Mouse (Mus musculus) right cerebral cortex, postnatal 14 days (tissue): ENCODE data around the gene Mcam.
A peak's percentile ranks its signal among the peaks of the same experiment; 100 is the strongest.

Source experiments
- DNase-seq: peaks from one replicate; pipeline ENCODE4 v3.0.0; 2022

Mcam gene

DNA sequence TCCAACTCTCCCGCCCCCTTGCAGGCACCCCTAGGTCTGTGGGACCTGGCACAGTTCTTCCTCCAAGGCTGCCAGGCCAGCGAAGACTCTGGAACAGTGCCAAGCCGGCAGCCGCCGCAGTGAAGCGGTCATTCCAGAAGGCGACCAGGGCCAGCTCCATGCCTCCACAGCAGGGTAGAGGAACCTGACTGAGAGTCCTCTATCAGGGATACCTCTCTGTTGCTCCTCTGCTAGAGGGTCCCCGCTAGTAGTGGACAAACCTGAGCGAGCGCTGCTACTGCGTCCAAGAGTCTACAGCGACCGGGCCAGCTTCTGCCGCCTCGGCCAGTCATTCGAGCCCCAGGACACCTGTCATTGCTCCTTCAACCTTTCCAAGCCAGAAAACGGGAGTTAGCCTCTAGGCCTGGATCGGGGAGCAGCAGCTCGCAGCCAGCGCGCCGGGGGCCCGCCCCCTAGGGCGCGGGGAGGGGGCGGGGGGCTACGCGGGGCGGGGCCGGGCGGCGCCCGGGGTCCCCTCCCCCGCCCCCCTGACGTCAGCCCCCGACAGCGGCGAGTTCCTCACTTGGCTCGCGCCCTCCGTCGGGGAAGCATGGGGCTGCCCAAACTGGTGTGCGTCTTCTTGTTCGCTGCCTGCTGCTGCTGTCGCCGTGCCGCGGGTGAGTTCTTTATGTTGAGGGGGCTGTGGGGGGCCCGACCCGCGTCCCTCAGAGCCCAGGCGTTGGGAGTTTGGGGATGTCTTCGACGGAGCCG is at the start of gene Mcam:
Mcam (plus strand) TSS at position 369 of the 750 bp plus-strand sequence.
- DNase-seq, result peak; percentile 63

DNA sequence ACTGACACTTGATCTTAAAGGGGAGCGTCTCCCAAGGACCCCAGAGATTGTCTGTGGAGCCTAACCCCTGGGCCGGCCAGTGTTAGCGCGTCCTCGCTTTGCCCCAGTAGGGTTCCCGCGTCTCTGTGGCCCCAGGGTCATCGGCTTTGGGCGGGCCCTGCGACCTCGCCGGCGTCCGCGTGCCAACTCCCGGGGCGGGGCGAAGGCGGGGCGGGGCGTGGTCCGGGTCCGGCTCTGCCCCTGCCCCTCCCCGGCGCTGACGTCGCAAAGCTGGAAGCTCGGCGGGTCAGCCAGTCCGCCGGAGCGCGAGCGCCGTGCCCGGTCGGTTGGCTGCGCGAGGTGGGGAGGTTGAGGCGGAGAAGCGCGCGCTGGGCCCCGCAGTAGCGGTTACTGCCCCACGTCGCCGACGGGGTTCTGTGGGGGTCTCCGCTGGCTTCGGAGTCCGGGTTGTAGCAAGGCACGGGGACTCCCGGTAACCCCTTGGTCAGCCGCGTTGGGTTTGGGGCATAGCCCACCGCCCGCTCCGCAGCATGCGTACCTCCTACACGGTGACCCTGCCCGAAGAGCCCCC is 49.5 kb upstream of the Mcam start:
- peak; percentile 91 for DNase-seq

DNA sequence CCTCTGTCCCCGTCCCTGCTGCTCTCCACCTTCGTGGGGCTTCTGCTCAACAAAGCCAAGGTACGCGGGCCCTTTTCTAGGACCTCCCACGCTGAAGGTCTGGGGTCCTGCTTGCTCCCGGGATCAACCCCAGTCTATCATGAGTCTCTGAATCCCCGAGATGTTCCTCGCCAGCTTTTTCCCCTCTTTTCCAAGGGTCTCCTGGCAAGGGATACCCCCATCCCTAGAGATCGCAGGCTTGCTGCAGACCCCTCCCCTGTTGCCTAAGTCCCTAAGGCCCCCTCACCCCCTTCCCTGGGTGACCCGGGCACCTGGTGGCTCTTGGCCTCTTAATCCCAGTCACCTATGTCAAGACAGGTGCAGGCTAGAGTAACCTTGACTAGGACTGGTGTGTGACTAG is 49.0 kb upstream of the Mcam start:
- DNase-seq, result no peak

DNA sequence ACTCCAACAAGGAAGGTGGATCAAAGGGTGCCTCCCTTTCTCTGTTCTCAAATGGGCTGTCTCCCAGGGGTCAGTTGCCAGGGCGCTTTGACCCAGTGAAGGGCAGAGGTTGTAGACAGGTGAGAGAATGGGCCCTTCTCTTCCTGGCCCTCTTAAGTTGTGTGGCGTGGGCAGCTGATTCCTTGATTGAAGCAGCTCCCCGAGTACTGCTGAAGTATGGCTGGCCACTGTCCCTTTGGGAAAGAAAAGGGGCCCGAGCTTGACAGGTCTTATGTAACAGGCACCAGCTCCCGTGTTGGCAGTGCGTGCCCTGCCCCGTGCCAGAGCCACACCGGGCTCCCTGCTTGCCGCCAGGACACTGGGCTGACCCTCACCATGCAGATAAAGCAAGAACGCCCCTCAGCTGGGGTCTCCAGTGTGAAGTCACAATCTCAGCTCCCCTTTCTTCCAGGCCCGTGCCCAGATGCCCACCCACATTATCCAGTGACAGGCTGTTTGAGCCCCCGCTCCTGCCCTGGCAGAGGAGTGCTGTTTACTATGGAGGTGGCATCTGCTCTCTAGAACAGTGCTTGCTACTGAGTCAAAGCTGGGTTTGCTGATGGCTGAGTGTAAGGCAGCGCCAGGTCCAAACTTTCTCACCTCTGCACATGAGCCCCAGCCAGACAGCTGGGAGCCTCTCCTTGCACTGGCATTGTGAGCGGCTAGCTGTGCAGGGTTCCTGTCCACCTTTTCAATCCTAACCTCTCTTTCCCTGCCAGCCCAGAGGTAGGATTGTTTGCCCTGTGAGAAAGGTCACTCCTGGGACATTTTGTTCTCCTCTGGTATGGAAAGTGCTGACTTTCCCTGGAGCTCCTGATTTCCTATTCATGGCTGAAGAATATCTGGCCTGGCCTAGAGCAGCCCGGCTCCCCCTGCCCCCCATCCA is 48.3 kb upstream of the Mcam start:
- no peak for DNase-seq

DNA sequence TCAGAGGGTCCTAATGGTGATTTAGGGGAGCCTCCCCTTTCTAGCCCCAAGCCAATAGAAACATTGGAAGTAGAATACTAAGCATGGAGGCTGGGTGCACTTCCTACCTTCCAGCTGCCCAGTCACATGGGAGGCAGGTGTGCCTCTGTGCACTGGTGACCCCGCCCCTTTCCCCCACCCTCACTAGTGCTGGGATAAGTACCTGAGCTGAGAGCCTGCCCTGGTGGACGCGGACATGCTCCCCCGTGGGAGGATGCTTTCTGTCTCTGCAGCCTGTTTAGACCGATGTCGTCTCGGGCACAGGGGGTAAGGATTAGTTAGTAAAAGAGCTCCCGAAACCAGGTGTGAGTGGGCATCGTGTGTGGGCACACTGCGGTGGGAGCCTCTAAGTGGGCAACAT is 47.3 kb upstream of the Mcam start:
- no peak for DNase-seq

DNA sequence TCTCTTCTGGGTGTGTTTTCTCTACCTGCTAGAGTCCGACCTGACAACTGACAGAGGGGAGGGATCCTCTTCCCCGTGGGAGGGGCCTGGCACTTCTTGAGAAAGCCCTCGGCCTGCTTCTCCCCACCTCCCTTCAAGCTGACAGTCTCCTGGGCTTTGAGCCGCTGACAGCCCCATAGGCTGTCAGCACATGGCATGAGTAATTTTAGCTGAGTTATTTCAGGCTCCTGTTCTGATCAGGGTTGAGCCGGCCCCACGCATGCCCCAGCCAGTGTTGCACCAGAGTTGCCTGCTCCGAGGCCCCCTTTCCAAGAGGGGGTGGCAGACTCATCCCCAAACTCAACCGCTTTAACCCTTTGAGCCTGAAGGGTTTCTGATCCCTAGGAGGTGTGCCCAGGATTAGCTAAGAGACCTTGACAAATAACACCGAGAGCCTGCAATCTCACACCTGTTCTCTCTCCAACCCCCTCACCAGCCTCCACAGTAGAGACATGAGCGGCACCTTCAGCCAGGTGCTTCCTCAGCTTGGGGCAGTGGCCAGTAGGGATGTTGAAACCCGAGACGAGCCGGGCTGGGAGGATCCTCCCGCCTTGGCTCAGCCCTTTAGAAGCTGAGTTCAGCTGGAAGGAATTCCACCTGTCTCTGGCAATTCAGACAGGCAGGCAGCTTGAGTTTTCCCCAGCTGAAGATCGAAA is 46.4 kb upstream of the Mcam start:
- DNase-seq, result peak; percentile 63

DNA sequence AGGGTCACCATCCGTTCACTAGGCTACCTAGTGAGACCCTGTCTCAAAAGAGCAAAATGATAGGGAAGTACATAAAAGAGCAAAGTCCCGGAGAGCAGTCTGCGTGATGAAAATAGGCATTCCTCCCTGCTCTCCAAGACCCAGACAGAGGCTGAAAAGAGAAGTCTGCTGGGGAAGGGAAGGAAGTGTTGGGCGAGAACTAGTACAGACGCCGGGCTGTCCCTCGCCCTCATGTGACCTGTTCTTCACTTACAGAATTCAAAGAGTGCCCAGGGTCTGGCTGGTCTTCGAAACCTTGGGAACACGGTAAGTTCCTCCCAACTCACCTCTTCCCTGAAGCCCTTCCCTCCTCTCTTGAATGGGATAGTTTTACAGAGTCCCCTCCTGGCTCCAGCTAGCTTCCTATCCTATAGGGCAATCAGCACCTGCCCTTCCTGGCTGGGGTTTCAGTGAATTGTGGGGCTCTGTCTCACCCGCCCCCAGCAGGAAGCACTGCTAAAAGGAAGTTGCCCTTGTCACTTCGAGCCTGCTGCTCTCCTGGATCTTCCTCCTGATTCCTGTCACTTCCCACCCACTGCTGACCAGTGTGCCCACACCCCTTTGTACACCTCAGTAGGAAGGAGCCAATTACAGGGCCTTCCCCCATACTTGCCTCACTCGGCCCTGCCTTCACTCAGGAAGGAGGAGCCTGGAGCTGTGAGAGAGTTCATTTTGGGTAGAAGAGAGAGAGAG is 45.2 kb upstream of the Mcam start:
- DNase-seq, result no peak

DNA sequence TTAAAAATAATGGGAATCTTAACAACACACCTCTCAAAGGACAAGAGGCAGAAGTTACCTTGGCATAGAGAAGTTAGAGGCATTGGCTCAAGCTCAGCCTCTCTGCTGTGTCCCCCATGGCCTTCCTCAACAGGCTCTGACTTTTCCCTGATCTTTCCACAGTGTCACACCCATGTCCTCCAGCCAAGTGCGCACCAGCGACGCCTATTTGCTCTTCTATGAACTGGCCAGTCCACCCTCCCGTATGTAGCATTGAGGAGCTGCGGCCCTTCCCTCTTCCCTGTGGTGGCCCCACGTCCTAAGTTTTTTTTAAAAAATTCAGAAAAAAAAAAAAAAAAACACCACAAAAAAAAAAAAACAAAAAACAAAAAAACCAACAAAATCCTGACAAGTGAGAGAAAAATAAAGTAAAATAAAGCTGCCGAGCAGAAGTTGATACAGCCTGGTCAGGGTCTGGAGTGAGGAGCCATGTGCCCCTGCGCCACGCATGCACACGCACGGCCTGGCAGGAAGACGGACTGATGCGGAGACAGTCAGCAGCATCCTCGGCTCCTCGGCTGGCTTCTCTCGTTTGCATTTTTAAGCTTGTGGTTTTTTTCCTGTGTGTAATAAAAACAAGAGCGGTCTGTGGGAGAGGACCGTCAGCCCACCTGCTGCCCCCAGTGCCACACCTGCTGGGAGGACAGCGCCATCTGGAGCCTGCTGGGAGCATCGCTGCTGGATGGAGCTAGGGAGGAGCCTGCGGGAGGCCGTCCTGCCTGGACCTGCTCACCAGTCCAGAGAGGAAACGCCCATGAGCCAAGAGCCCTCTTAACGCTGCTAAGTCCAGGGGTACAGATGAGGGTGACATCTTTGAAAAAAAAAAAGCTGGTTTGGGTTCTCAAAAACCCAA is 40.4 kb upstream of the Mcam start:
- DNase-seq, result peak; percentile 87

DNA sequence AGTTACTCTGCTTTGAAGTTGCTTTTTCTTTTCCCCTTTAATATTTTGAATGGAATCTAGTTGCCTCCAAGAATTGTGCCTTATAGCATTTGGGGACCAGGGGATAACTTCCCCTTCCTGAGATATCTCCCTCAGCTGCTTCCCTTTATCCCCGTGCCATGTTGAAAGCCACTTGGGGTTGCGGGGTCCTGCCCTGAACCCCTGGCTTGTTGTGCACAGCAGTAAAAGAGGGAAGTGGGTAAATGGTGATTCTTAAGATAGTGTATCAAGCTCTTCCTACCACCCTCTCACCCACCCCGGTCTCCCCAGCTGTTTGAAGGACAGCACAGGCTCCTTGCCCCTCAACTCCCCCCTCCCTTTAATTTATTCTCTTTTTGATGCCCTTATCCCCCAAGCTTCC is 39.5 kb upstream of the Mcam start:
- no peak for DNase-seq

DNA sequence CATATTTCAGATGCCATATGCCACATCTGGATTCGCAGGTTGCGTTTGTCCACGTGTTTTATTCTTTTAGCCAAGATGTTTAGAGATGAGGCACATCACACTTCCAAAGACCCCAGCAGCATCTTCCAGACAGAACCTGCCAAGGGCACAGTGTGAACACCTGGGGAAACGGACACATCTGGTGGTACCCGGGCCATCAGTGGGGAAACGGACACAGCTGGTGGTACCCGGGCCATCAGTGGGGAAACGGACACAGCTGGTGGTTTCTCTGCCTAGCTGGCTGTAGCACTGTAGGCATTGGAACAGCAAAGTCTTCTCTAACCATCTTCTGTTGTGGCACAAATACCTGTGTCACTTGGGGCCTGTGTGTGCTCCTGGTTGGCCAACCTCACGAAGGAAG is 38.5 kb upstream of the Mcam start:
- no peak for DNase-seq

DNA sequence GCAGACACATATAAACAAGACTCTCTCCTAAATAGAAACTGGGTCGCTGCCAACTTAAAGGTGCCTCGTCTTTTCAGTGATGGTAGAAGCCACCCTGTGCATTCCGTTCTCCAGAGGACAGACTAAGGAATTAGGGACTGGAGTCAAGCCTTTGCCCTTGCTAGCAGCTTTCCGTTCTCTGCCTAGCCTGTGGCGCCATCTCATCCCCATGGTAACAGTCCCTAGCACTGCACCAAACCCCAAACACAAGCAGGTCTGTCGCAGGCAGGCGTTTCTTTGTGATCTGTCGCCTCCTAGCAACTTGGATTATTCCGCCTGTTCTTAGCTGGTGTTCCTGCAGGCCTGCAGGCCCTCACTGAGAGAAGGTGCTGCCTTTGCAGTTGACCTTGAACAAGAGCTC is 37.7 kb upstream of the Mcam start:
- DNase-seq, result no peak

DNA sequence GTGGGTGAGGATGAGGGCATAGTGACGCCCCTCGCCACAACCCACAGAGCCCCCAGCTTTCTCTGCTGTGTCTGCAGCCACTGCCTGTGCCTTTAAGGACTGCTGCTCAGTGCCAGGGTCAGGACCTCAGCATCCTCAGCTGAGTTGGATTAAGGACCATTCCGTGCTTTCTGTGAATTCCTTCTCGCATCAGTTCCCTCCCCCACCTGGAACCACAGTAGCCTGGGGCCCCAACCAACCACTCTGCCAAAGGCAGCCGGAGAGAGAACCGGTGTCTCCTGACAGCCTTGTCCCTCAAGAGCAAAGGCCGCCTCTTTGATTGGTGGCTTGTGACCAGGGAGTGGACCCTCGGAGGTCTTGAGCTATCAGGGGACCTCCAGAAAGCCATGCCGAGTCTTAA is 32.8 kb upstream of the Mcam start, which contains the start of gene Mfrp:
Mfrp (plus strand) TSS at position 240 of the 400 bp plus-strand sequence.
- DNase-seq, result no peak

DNA sequence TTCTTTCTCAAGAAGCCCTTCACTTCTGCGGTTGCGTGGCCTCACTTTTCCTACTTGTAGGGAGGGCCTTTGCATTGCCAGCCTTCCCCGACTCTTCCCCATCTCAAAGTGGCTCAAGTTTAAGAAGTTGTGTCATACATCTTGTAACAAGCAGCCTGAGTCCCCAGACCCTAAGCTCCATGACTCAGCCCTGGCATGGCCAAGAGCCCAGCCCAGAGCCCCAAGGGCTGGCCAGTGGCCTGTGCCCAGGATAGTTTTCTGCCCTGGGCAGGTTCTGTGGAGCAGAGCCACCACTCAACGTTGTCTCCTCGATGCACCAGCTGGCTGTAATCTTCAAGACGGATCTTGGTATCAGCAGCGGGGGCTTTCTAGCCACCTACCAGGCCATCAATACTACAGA is 29.4 kb upstream of the Mcam start:
- no peak for DNase-seq

DNA sequence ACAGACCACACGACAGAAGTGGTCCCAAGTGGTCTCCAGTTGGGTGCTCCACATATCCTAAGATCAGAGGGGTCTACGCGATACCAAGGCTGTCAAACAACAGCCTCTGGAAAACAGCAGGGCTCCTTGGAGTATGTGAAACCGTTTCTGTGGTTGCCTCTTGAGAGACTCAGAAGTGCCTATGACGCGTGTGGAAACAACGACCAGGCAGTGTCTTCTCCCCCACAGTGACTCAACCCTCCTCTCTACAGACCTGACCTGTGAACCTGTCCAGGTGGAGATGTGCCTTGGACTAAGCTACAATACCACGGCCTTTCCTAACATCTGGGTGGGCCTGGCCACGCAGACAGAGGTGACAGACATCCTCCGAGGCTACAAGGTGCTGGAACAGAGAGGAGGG is 28.5 kb upstream of the Mcam start:
- DNase-seq, result no peak

DNA sequence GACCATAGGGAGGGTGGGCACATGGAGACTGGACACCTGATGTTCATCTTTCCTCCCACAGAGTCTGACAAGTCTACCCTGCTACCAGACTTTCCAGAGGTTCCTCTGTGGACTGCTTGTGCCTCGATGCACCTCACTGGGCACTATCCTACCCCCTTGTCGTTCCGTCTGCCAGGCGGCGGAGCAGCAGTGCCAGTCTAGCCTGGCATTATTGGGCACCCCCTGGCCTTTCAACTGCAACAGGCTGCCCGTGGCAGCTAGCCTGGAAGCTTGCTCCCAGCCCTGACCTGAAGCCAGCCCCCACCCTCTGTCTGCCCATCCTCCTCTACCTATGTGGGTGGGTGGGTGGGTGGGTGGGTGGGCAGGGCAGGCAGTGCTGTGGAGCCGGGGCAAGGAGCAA is 28.1 kb upstream of the Mcam start:
- DNase-seq, result no peak

DNA sequence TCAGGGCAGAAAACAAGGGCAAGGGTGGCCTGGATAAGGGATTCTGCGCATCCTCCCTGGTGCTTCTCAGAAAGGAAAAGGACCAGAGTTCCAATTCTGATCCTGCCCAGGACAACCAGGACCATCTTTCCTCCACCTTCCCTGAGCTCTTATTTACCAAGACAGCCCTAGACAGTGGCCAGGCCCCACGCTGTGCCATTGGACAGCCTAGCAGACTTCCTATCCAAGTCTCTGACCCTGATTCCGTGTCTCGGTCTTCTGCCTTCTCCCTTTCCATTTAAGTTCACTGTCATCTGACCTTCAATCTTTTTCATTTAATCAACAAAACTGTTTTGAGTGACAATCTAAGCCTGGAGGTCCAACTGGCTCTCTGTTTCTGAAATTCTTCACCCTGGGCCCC is 27.7 kb upstream of the Mcam start:
- DNase-seq, result no peak

DNA sequence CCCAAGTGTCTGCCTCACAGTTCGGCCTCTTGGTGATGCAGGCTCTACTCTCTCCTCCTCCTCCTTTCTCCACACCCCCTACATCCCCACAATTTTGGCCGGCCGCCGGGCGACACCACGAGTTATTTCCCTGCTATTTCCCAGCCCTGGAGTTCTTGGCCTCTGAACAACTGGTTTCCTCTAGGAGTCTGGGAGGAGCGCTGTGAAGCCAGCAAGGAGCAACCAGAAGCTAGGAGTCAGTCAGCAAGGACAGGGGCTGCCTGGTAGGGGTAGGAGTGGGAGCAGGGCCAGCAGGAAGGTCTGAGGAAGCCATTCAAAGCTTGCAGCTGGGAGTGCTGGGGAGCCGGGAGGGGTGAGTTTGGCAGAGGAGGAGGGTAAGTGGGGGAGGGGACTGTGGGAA is 27.2 kb upstream of the Mcam start, which contains the start of gene C1qtnf5:
C1qtnf5 (plus strand) TSS at position 136 of the 400 bp plus-strand sequence.
- peak; percentile 76 for DNase-seq

DNA sequence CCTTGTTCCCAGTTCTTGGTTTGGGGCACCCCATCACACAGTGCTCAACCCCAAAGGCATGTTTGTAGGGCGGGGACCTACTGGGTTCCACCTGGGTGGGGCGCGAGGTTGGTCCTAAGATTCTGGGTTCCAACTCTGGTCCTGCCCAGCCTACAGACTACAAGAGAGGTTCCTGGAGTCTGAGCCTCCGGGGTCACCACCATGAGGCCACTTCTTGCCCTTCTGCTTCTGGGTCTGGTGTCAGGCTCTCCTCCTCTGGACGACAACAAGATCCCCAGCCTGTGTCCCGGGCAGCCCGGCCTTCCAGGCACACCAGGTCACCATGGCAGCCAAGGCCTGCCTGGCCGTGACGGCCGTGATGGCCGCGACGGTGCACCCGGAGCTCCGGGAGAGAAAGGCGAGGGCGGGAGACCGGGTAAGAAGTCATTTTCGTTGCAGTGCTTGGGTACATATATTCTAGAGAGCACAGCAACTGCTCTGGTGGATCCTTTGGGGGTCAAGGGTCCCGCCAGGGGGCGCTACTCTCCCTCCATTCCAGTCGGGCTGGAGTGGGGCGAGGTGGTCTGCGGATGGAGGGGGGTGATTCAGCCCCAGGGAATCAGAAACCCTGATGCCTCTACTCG is 26.6 kb upstream of the Mcam start:
- peak; percentile 66 for DNase-seq

DNA sequence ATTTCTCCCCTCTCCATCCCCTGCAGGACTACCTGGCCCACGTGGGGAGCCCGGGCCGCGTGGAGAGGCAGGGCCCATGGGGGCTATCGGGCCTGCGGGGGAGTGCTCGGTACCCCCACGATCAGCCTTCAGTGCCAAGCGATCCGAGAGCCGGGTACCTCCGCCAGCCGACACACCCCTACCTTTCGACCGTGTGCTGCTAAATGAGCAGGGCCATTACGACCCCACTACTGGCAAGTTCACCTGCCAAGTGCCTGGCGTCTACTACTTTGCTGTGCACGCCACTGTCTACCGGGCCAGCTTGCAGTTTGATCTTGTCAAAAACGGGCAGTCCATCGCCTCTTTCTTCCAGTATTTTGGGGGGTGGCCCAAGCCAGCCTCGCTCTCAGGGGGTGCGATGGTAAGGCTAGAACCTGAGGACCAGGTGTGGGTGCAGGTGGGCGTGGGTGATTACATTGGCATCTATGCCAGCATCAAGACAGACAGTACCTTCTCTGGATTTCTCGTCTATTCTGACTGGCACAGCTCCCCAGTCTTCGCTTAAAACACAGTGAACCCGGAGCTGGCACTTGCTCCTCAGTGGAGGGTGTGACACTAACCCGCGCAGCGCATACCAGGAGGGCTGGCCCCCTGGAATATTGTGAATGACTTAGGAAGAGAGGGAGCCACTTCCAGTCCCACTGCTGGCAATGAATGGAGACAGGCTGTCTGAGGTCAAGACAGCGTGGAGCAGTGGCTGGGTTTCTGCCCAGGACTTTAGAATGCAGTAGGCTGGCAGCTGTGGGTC is 25.8 kb upstream of the Mcam start:
- DNase-seq, result no peak
